ENCODE assay signal across 9 mouse cellular contexts in genomic region chr5:98016247-98017203, GRCm38 (mm10). TPM values are rescaled to one million over a fixed set of nuclear protein-coding genes. Genes with fewer than 3 reads are reported as not detected.
DNase-seq lines count a peak whose midpoint lies in the region; ATAC-seq and TF ChIP-seq lines count a peak whose summit lies in the region.
"Had no signal": no experiment of that assay in that cellular context is flagged by ENCODE, and none has a peak within 500 bp of the region (broad histone marks: within the 10 kb centered on the region; RNA-seq: fewer than 3 reads in every experiment).

No protein-coding gene starts in this region.

- H3K27ac ChIP-seq in kidney, adult 2 months (ENCODE audit: insufficient read depth, low read depth, low read length), result no peak overlapping the region
- no peak overlapping the region for H3K27ac ChIP-seq in kidney, embryonic 14.5 days (ENCODE audit: low read depth, low read length)
- 0 out of 2 replicates have a peak overlapping the region, but pooled peaks have one; percentile 7 for H3K27ac ChIP-seq in intestine, embryonic 15.5 days
- H3K27ac ChIP-seq in neural tube, embryonic 12.5 days, result no peak overlapping the region
- H3K27ac ChIP-seq in hindbrain, embryonic 14.5 days, result no peak overlapping the region
- H3K27ac ChIP-seq in cerebellum, adult 2 months (ENCODE audit: insufficient read depth, low read length), result no peak overlapping the region
- H3K27ac ChIP-seq: hindbrain, embryonic 15.5 days had no signal

- no peaks in the 10 kb centered on the region for H3K4me1 ChIP-seq in kidney, adult 2 months (ENCODE audit: control insufficient read depth, insufficient read depth, low read length)
- H3K4me1 ChIP-seq in kidney, embryonic 14.5 days (ENCODE audit: control insufficient read depth, insufficient read depth, low read length), result no peaks in the 10 kb centered on the region
- H3K4me1 ChIP-seq in intestine, embryonic 15.5 days (replicated peaks), result 0 out of 2 replicates have a peak, but pooled peaks cover 3% of the 10 kb centered on the region
- no peaks in the 10 kb centered on the region for H3K4me1 ChIP-seq in neural tube, embryonic 12.5 days
- no peaks in the 10 kb centered on the region for H3K4me1 ChIP-seq in hindbrain, embryonic 14.5 days (replicated peaks; ENCODE audit: control insufficient read depth, insufficient read depth, low read length)
- H3K4me1 ChIP-seq in cerebellum, adult 2 months (ENCODE audit: control insufficient read depth, insufficient read depth, low read length), result no peaks in the 10 kb centered on the region

- no peak overlapping the region for H3K4me2 ChIP-seq in kidney, embryonic 14.5 days (replicated peaks; ENCODE audit: low read depth, low read length)
- no peak overlapping the region for H3K4me2 ChIP-seq in intestine, embryonic 15.5 days (replicated peaks)
- no peak overlapping the region for H3K4me2 ChIP-seq in neural tube, embryonic 12.5 days (replicated peaks)
- H3K4me2 ChIP-seq in hindbrain, embryonic 14.5 days (replicated peaks), result no peak overlapping the region
- H3K4me2 ChIP-seq: hindbrain, embryonic 15.5 days had no signal

- TF ChIP-seq POLR2A in kidney, adult 2 months (IDR thresholded peaks at IDR 0.05; ENCODE audit: low read depth, low read length), result no peak
- no peak for TF ChIP-seq POLR2A in brain, embryonic 14.5 days (IDR thresholded peaks at IDR 0.05; ENCODE audit: borderline replicate concordance, extremely low read depth, insufficient read depth, insufficient read length, poor library complexity, severe bottlenecking)
- TF ChIP-seq POLR2A in cerebellum, adult 2 months (IDR thresholded peaks at IDR 0.05; ENCODE audit: borderline replicate concordance, insufficient read depth, low read length), result no peak

- no peaks in the 10 kb centered on the region for H3K36me3 ChIP-seq in kidney, adult 2 months (ENCODE audit: control insufficient read depth, insufficient read depth, low read length)
- peaks cover 4% of the 10 kb centered on the region; the same call in 1 of the 2 replicates for H3K36me3 ChIP-seq in kidney, embryonic 14.5 days (ENCODE audit: control insufficient read depth, insufficient read depth, low read length)
- H3K36me3 ChIP-seq in intestine, embryonic 15.5 days, result no peaks in the 10 kb centered on the region; the same call in 1 of the 2 replicates
- H3K36me3 ChIP-seq in neural tube, embryonic 12.5 days, result no peaks in the 10 kb centered on the region
- H3K36me3 ChIP-seq in hindbrain, embryonic 14.5 days (replicated peaks; ENCODE audit: control insufficient read depth, insufficient read depth), result no peaks in the 10 kb centered on the region
- H3K36me3 ChIP-seq: hindbrain, embryonic 15.5 days had no signal

- TF ChIP-seq CTCF in kidney, adult 2 months (conservative IDR thresholded peaks at IDR 0.05; ENCODE audit: insufficient read depth, insufficient read length, low read depth, low read length), result no peak
- no peak for TF ChIP-seq CTCF in brain, embryonic 14.5 days (IDR thresholded peaks at IDR 0.05; ENCODE audit: borderline replicate concordance, extremely low read depth, insufficient read depth, insufficient read length)
- no peak for TF ChIP-seq CTCF in cerebellum, adult 2 months (IDR thresholded peaks at IDR 0.05; ENCODE audit: borderline replicate concordance, insufficient read depth, low read depth, low read length)

- H3K9me3 ChIP-seq in kidney, embryonic 14.5 days (ENCODE audit: control insufficient read depth, low read length), result no peaks in the 10 kb centered on the region
- no peaks in the 10 kb centered on the region for H3K9me3 ChIP-seq in intestine, embryonic 15.5 days
- H3K9me3 ChIP-seq in neural tube, embryonic 12.5 days, result no peaks in the 10 kb centered on the region
- H3K9me3 ChIP-seq in hindbrain, embryonic 14.5 days (ENCODE audit: control insufficient read depth, low read length), result no peaks in the 10 kb centered on the region
- H3K9me3 ChIP-seq: hindbrain, embryonic 15.5 days had no signal

- H3K4me3 ChIP-seq in kidney, adult 2 months (ENCODE audit: insufficient read depth, low read depth, low read length), result no peak overlapping the region
- H3K4me3 ChIP-seq in kidney, embryonic 14.5 days (ENCODE audit: low read length), result no peak overlapping the region
- H3K4me3 ChIP-seq in intestine, embryonic 15.5 days (replicated peaks), result no peak overlapping the region
- no peak overlapping the region for H3K4me3 ChIP-seq in neural tube, embryonic 12.5 days
- no peak overlapping the region for H3K4me3 ChIP-seq in hindbrain, embryonic 14.5 days (replicated peaks; ENCODE audit: low read length)
- no peak overlapping the region for H3K4me3 ChIP-seq in cerebellum, adult 2 months (replicated peaks; ENCODE audit: insufficient read depth, low read depth, low read length)
- H3K4me3 ChIP-seq: hindbrain, embryonic 15.5 days had no signal

- WGBS in kidney, adult 2 months, result 75% methylated on average over 20 of the region's 20 CpGs
- 79% methylated on average over 20 of the region's 20 CpGs for WGBS in kidney, embryonic 14.5 days
- 75% methylated on average over 20 of the region's 20 CpGs for WGBS in intestine, embryonic 15.5 days
- 76% methylated on average over 20 of the region's 20 CpGs for WGBS in neural tube, embryonic 12.5 days
- WGBS in hindbrain, embryonic 14.5 days, result 73% methylated on average over 20 of the region's 20 CpGs
- WGBS in cerebellum, adult 2 months, result 80% methylated on average over 20 of the region's 20 CpGs

- H3K27me3 ChIP-seq in kidney, adult 2 months (replicated peaks; ENCODE audit: control insufficient read depth, insufficient read depth, low read length), result no peaks in the 10 kb centered on the region
- H3K27me3 ChIP-seq in kidney, embryonic 14.5 days (ENCODE audit: control insufficient read depth, insufficient read depth, low read length), result no peaks in the 10 kb centered on the region
- H3K27me3 ChIP-seq in intestine, embryonic 15.5 days (replicated peaks), result no peaks in the 10 kb centered on the region
- no peaks in the 10 kb centered on the region for H3K27me3 ChIP-seq in neural tube, embryonic 12.5 days (replicated peaks)
- no peaks in the 10 kb centered on the region for H3K27me3 ChIP-seq in hindbrain, embryonic 14.5 days (ENCODE audit: control insufficient read depth, insufficient read depth, low read length)
- H3K27me3 ChIP-seq in cerebellum, adult 2 months (ENCODE audit: control insufficient read depth, insufficient read depth, low read length), result no peaks in the 10 kb centered on the region
- H3K27me3 ChIP-seq: hindbrain, embryonic 15.5 days had no signal

- ATAC-seq in kidney, embryonic 14.5 days (ENCODE audit: low FRiP score, low TSS enrichment), result no peak
- ATAC-seq in intestine, embryonic 15.5 days, result peak; percentile 93
- ATAC-seq in neural tube, embryonic 12.5 days (ENCODE audit: low FRiP score, low read depth), result peak; percentile 58
- no peak for ATAC-seq in hindbrain, embryonic 14.5 days (ENCODE audit: low FRiP score)

- peak; percentile 23 for DNase-seq in kidney, adult 2 months
- peak; percentile 40 for DNase-seq in brain, embryonic 14.5 days (ENCODE audit: low read depth)
- no peak for DNase-seq in hindbrain, embryonic 14.5 days (ENCODE audit: low spot score)
- DNase-seq in adrenal gland, postnatal 36 days, result no peak
- no peak for DNase-seq in cerebellum, adult 2 months

- no peak overlapping the region for H3K9ac ChIP-seq in kidney, embryonic 14.5 days (ENCODE audit: low read depth, low read length)
- H3K9ac ChIP-seq in intestine, embryonic 15.5 days, result no peak overlapping the region
- no peak overlapping the region for H3K9ac ChIP-seq in neural tube, embryonic 12.5 days
- no peak overlapping the region for H3K9ac ChIP-seq in hindbrain, embryonic 14.5 days
- H3K9ac ChIP-seq: hindbrain, embryonic 15.5 days had no signal

RNA-seq across cellular contexts. Expression of gene Antxr2, which starts 14.3 kb away (rescaled TPM):
- 2.3 and 2.4 TPM in 2 replicates for polyA plus RNA-seq in kidney, adult 2 months (2012; rRNA removed)
- 8.2 and 18.5 TPM in 2 replicates for polyA plus RNA-seq in kidney, embryonic 14.5 days (2014; fragmentation: Nextera tagmentation; extraction: Ambion mirVana)
- polyA plus RNA-seq in brain, embryonic 14.5 days (2012; rRNA removed), result 2.4 TPM in 2 replicates
- 19.1 and 21.7 TPM in 2 replicates for polyA plus RNA-seq in intestine, embryonic 15.5 days (2015; fragmentation: Nextera tagmentation; extraction: Ambion mirVana)
- 12.7 and 14.0 TPM in 2 replicates for polyA plus RNA-seq in neural tube, embryonic 12.5 days (2016; fragmentation: Nextera tagmentation; extraction: Ambion mirVana)
- 3.6 and 3.8 TPM in 2 replicates for polyA plus RNA-seq in hindbrain, embryonic 14.5 days (2014; fragmentation: Nextera tagmentation; extraction: Ambion mirVana)
- total RNA-seq in adrenal gland, postnatal 36 days (2021), result 10 to 100 TPM; 39.8 to 41.5 TPM
- polyA plus RNA-seq in cerebellum, adult 2 months (2012; rRNA removed), result 0.49 and 0.93 TPM in 2 replicates

Comparison
In these comparisons a context has a peak if more than half of its experiments do, and no peak if none do; other contexts are left out.
1. DNase-seq: peak in kidney, adult 2 months (single experiment) and brain, embryonic 14.5 days (single experiment); none in hindbrain, embryonic 14.5 days (single experiment), adrenal gland, postnatal 36 days (0 of 2) and cerebellum, adult 2 months (0 of 2).
2. ATAC-seq: peak in intestine, embryonic 15.5 days (single experiment) and neural tube, embryonic 12.5 days (single experiment); none in kidney, embryonic 14.5 days (single experiment) and hindbrain, embryonic 14.5 days (single experiment).